Mouse (Mus musculus) brain, embryonic 14.5 days (tissue): Measurements from ENCODE around the gene Slc35a2.

Experiments
- CTCF ChIP-seq: fragments of 200-500 bp; IDR thresholded peaks from 2 replicates; pipeline ENCODE4 v1.5.1; 2012; ENCODE audit warnings: inconsistent platforms, mild to moderate bottlenecking, moderate library complexity, borderline replicate concordance; ENCODE audit not compliant: insufficient read depth, insufficient read length; ENCODE audit errors: extremely low read depth
- POLR2A ChIP-seq: fragments of 200-500 bp; IDR thresholded peaks from 2 replicates; pipeline ENCODE4 v1.6.1; 2012; ENCODE audit warnings: mild to moderate bottlenecking, inconsistent platforms, borderline replicate concordance; ENCODE audit not compliant: poor library complexity, insufficient read depth, insufficient read length, severe bottlenecking; ENCODE audit errors: extremely low read depth

GRCm38 (mm10) chrX:7868506-7868905 lies 15.3 kb upstream of the Slc35a2 start:
- TF ChIP-seq CTCF: no peak
- no peak for TF ChIP-seq POLR2A
